7 mouse cellular contexts compared by ENCODE assay signal in genomic region chr3:66895731-66896130, GRCm38 (mm10).
"Had no signal": no experiment of that assay in that cellular context is flagged by ENCODE, and none has a peak within 500 bp of the region (broad histone marks: within the 10 kb centered on the region; RNA-seq: fewer than 3 reads in every experiment).

No protein-coding gene starts in this region.

- DNase-seq: lung, adult 18-20 months; lung, embryonic 14.5 days; lung, postnatal 10 days; right cerebral cortex, postnatal 14 days; thymus, adult 2 months; thymus, postnatal 25 days; thymus, postnatal 4 days had no signal
